Mouse (Mus musculus) T-helper 17 cell (primary cell): ENCODE measurements around the gene Rab37.

Source experiments
- in situ Hi-C, 2 experiments: fragments of 300-600 bp; cut with MboI, MseI; formaldehyde crosslinking; loops; 1 replicate in 1 of 2; 2 replicates in 1 of 2; pipeline ENCODE4 v1.15.1; 2025; ENCODE audit warnings: high pct_unique_total_duplicates in 2 of 2

Rab37 gene

GRCm38 (mm10) chr11:115129508-115130126 is 38.4 kb downstream of the Rab37 start:
- in situ Hi-C loops, result no loop called here

GRCm38 (mm10) chr11:115131768-115132381 is 40.6 kb downstream of the Rab37 start:
- in situ Hi-C loops, result no loop called here

GRCm38 (mm10) chr11:115133800-115134199 is 42.6 kb downstream of the Rab37 start, which contains the start of gene Cd300lf:
Cd300lf (minus strand) TSS chr11:115133992.
- in situ Hi-C loops, result no loop called here

GRCm38 (mm10) chr11:115138597-115139262 is 47.5 kb downstream of the Rab37 start:
- in situ Hi-C loops, result no loop called here

GRCm38 (mm10) chr11:115141970-115142369 is 50.7 kb downstream of the Rab37 start:
- in situ Hi-C loops, result no loop called here

GRCm38 (mm10) chr11:115147813-115148212 is 56.6 kb downstream of the Rab37 start:
- in situ Hi-C loops, result no loop called here

GRCm38 (mm10) chr11:115150741-115151254 is 59.6 kb downstream of the Rab37 start:
- in situ Hi-C loops, result loop anchor here (5.0 kb wide), 2 partner anchors 58 to 68 kb away; partner anchors contain the start of gene Rab37 (in 1 of the 2)

- in situ Hi-C loops, result loop anchor here (5.0 kb wide), 2 partner anchors 60 to 70 kb away; partner anchors contain the start of gene Rab37 (in 1 of the 2)
These were observed 60.7 kb downstream of the Rab37 start for GRCm38 (mm10) chr11:115151755-115152429.

GRCm38 (mm10) chr11:115153088-115153487 is 61.9 kb downstream of the Rab37 start:
- in situ Hi-C loops, result loop anchor here (5.0 kb wide), 2 partner anchors 61 to 71 kb away; partner anchors contain the start of gene Rab37 (in 1 of the 2)

GRCm38 (mm10) chr11:115153699-115154292 is 62.6 kb downstream of the Rab37 start:
- in situ Hi-C loops, result loop anchor here (5.0 kb wide), 2 partner anchors 61 to 71 kb away; partner anchors contain the start of gene Rab37 (in 1 of the 2)

GRCm38 (mm10) chr11:115155053-115155634 is 63.9 kb downstream of the Rab37 start:
- in situ Hi-C loops, result no loop called here

GRCm38 (mm10) chr11:115157933-115158719 is 66.9 kb downstream of the Rab37 start:
- in situ Hi-C loops, result no loop called here

GRCm38 (mm10) chr11:115160016-115160797 is 69.0 kb downstream of the Rab37 start:
- in situ Hi-C loops, result loop anchor here (5.0 to 10.0 kb wide), 3 partner anchors 37 to 315 kb away; partner anchors contain the start of gene Armc7 (in 1 of the 2)

GRCm38 (mm10) chr11:115160883-115161577 is 69.8 kb downstream of the Rab37 start:
- in situ Hi-C loops, result loop anchor here (5.0 to 10.0 kb wide), 3 partner anchors 36 to 314 kb away; partner anchors contain the start of gene Armc7 (in 1 of the 2)

- in situ Hi-C loops, result loop anchor here (5.0 to 10.0 kb wide), 3 partner anchors 36 to 313 kb away; partner anchors contain the start of gene Armc7 (in 1 of the 2)
These were observed 70.5 kb downstream of the Rab37 start for GRCm38 (mm10) chr11:115161578-115162204.

GRCm38 (mm10) chr11:115162205-115162601 is 71.0 kb downstream of the Rab37 start:
- in situ Hi-C loops, result loop anchor here (5.0 to 10.0 kb wide), 3 partner anchors 35 to 313 kb away; partner anchors contain the start of gene Armc7 (in 1 of the 2)

GRCm38 (mm10) chr11:115162832-115163480 is 71.7 kb downstream of the Rab37 start, which contains the start of gene Slc9a3r1:
Slc9a3r1 (plus strand) TSS chr11:115163341.
- in situ Hi-C loops, result loop anchor here (5.0 to 10.0 kb wide), 3 partner anchors 34 to 312 kb away; partner anchors contain the start of gene Armc7 (in 1 of the 2)
